Mouse (Mus musculus): ENCODE measurements around the gene Gtsf1. TPM values are rescaled to one million over a fixed set of nuclear protein-coding genes. Genes with fewer than 3 reads are reported as not detected.

Gtsf1 gene
- polyA plus RNA-seq, 1 experiment from 2014 or later, result not detected

- Histone ChIP-seq H3K27me3 (replicated peaks; ENCODE audit: control insufficient read depth, insufficient read depth, low read length) (no peaks in the 10 kb centered on the region), H3K4me3 (ENCODE audit: low read length) (no peak overlapping the region), H3K4me2 (ENCODE audit: low read depth, low read length) (no peak overlapping the region), H3K27ac (ENCODE audit: low read length) (no peak overlapping the region), H3K36me3 (ENCODE audit: control insufficient read depth, insufficient read depth, low read length) (no peaks in the 10 kb centered on the region), H3K9ac (ENCODE audit: low read depth, low read length) (no peak overlapping the region), H3K9me3 (ENCODE audit: control insufficient read depth, low read length) (no peaks in the 10 kb centered on the region), H3K4me1 (ENCODE audit: control insufficient read depth, insufficient read depth, low read length) (peaks cover 12% of the 10 kb centered on the region)
- 83% methylated on average over 2 of the region's 2 CpGs for WGBS
- ATAC-seq, result no peak
Measured at GRCm38 (mm10) chr15:103382075-103382474, 48.2 kb downstream of the Gtsf1 start.

GRCm38 (mm10) chr15:103378665-103379356 lies 51.5 kb downstream of the Gtsf1 start:
- no peaks in the 10 kb centered on the region for H3K9me3 ChIP-seq (ENCODE audit: control insufficient read depth, low read length)
- no peak overlapping the region for H3K4me3 ChIP-seq (ENCODE audit: low read length)
- H3K9ac ChIP-seq (ENCODE audit: low read depth, low read length), result no peak overlapping the region
- H3K4me1 ChIP-seq (ENCODE audit: control insufficient read depth, insufficient read depth, low read length), result peaks cover 12% of the 10 kb centered on the region
- no peaks in the 10 kb centered on the region for H3K27me3 ChIP-seq (replicated peaks; ENCODE audit: control insufficient read depth, insufficient read depth, low read length)
- WGBS, result 31% methylated on average over 3 of the region's 3 CpGs
- peak overlapping the region; percentile 71 for H3K27ac ChIP-seq (ENCODE audit: low read length)
- H3K4me2 ChIP-seq (ENCODE audit: low read depth, low read length), result no peak overlapping the region
- ATAC-seq, result peak; percentile 49
- H3K36me3 ChIP-seq (ENCODE audit: control insufficient read depth, insufficient read depth, low read length), result no peaks in the 10 kb centered on the region

GRCm38 (mm10) chr15:103377752-103378664 lies 52.3 kb downstream of the Gtsf1 start:
- ATAC-seq, result peak; percentile 49
- Histone ChIP-seq H3K9me3 (ENCODE audit: control insufficient read depth, low read length) (no peaks in the 10 kb centered on the region), H3K27ac (ENCODE audit: low read length) (peak overlapping the region; percentile 71), H3K9ac (ENCODE audit: low read depth, low read length) (no peak overlapping the region), H3K4me1 (ENCODE audit: control insufficient read depth, insufficient read depth, low read length) (peaks cover 9% of the 10 kb centered on the region), H3K4me2 (ENCODE audit: low read depth, low read length) (no peak overlapping the region), H3K4me3 (ENCODE audit: low read length) (no peak overlapping the region), H3K36me3 (ENCODE audit: control insufficient read depth, insufficient read depth, low read length) (no peaks in the 10 kb centered on the region), H3K27me3 (replicated peaks; ENCODE audit: control insufficient read depth, insufficient read depth, low read length) (no peaks in the 10 kb centered on the region)
- WGBS, result 62% methylated on average over 3 of the region's 3 CpGs

GRCm38 (mm10) chr15:103376837-103377269 lies 53.4 kb downstream of the Gtsf1 start:
- peak; percentile 54 for ATAC-seq
- 44% methylated on average over 8 of the region's 8 CpGs for WGBS
- Histone ChIP-seq H3K4me1 (ENCODE audit: control insufficient read depth, insufficient read depth, low read length) (peaks cover 5% of the 10 kb centered on the region), H3K27ac (ENCODE audit: low read length) (peak overlapping the region; percentile 71), H3K4me2 (ENCODE audit: low read depth, low read length) (no peak overlapping the region), H3K4me3 (ENCODE audit: low read length) (no peak overlapping the region), H3K9me3 (ENCODE audit: control insufficient read depth, low read length) (no peaks in the 10 kb centered on the region), H3K9ac (ENCODE audit: low read depth, low read length) (no peak overlapping the region), H3K36me3 (ENCODE audit: control insufficient read depth, insufficient read depth, low read length) (no peaks in the 10 kb centered on the region), H3K27me3 (replicated peaks; ENCODE audit: control insufficient read depth, insufficient read depth, low read length) (no peaks in the 10 kb centered on the region)

- Histone ChIP-seq H3K27me3 (replicated peaks; ENCODE audit: control insufficient read depth, insufficient read depth, low read length) (no peaks in the 10 kb centered on the region), H3K27ac (ENCODE audit: low read length) (no peak overlapping the region), H3K36me3 (ENCODE audit: control insufficient read depth, insufficient read depth, low read length) (no peaks in the 10 kb centered on the region), H3K4me2 (ENCODE audit: low read depth, low read length) (no peak overlapping the region), H3K4me3 (ENCODE audit: low read length) (no peak overlapping the region), H3K4me1 (ENCODE audit: control insufficient read depth, insufficient read depth, low read length) (peaks cover 8% of the 10 kb centered on the region), H3K9ac (ENCODE audit: low read depth, low read length) (no peak overlapping the region), H3K9me3 (ENCODE audit: control insufficient read depth, low read length) (no peaks in the 10 kb centered on the region)
- ATAC-seq, result no peak
- 88% methylated on average over 4 of the region's 4 CpGs for WGBS
Measured at GRCm38 (mm10) chr15:103375112-103375800, 55.0 kb downstream of the Gtsf1 start.

- Histone ChIP-seq H3K4me3 (ENCODE audit: low read length) (no peak overlapping the region), H3K36me3 (ENCODE audit: control insufficient read depth, insufficient read depth, low read length) (no peaks in the 10 kb centered on the region), H3K9ac (ENCODE audit: low read depth, low read length) (no peak overlapping the region), H3K27me3 (replicated peaks; ENCODE audit: control insufficient read depth, insufficient read depth, low read length) (no peaks in the 10 kb centered on the region), H3K4me2 (ENCODE audit: low read depth, low read length) (no peak overlapping the region), H3K4me1 (ENCODE audit: control insufficient read depth, insufficient read depth, low read length) (0 out of 2 replicates have a peak, but pooled peaks cover 3% of the 10 kb centered on the region), H3K9me3 (ENCODE audit: control insufficient read depth, low read length) (no peaks in the 10 kb centered on the region), H3K27ac (ENCODE audit: low read length) (no peak overlapping the region)
- ATAC-seq, result no peak
Measured at GRCm38 (mm10) chr15:103372461-103372860, 57.8 kb downstream of the Gtsf1 start.

GRCm38 (mm10) chr15:103371741-103372140 lies 58.5 kb downstream of the Gtsf1 start:
- Histone ChIP-seq H3K27ac (ENCODE audit: low read length) (no peak overlapping the region), H3K4me3 (ENCODE audit: low read length) (no peak overlapping the region), H3K4me1 (ENCODE audit: control insufficient read depth, insufficient read depth, low read length) (0 out of 2 replicates have a peak, but pooled peaks cover 7% of the 10 kb centered on the region), H3K4me2 (ENCODE audit: low read depth, low read length) (no peak overlapping the region), H3K36me3 (ENCODE audit: control insufficient read depth, insufficient read depth, low read length) (no peaks in the 10 kb centered on the region), H3K9ac (ENCODE audit: low read depth, low read length) (no peak overlapping the region), H3K9me3 (ENCODE audit: control insufficient read depth, low read length) (no peaks in the 10 kb centered on the region), H3K27me3 (replicated peaks; ENCODE audit: control insufficient read depth, insufficient read depth, low read length) (no peaks in the 10 kb centered on the region)
- ATAC-seq, result no peak
- WGBS, result 89% methylated on average over 1 of the region's 1 CpGs

GRCm38 (mm10) chr15:103371208-103371607 lies 59.1 kb downstream of the Gtsf1 start:
- no peak overlapping the region for H3K9ac ChIP-seq (ENCODE audit: low read depth, low read length)
- 0 out of 2 replicates have a peak overlapping the region, but pooled peaks have one; percentile 3 for H3K27ac ChIP-seq (ENCODE audit: low read length)
- no peaks in the 10 kb centered on the region for H3K36me3 ChIP-seq (ENCODE audit: control insufficient read depth, insufficient read depth, low read length)
- H3K27me3 ChIP-seq (replicated peaks; ENCODE audit: control insufficient read depth, insufficient read depth, low read length), result no peaks in the 10 kb centered on the region
- H3K4me3 ChIP-seq (ENCODE audit: low read length), result no peak overlapping the region
- 0 out of 2 replicates have a peak, but pooled peaks cover 7% of the 10 kb centered on the region for H3K4me1 ChIP-seq (ENCODE audit: control insufficient read depth, insufficient read depth, low read length)
- no peaks in the 10 kb centered on the region for H3K9me3 ChIP-seq (ENCODE audit: control insufficient read depth, low read length)
- 22% methylated on average over 2 of the region's 2 CpGs for WGBS
- no peak overlapping the region for H3K4me2 ChIP-seq (ENCODE audit: low read depth, low read length)
- ATAC-seq, result no peak

GRCm38 (mm10) chr15:103370462-103370861 lies 59.8 kb downstream of the Gtsf1 start:
- Histone ChIP-seq H3K27me3 (replicated peaks; ENCODE audit: control insufficient read depth, insufficient read depth, low read length) (no peaks in the 10 kb centered on the region), H3K36me3 (ENCODE audit: control insufficient read depth, insufficient read depth, low read length) (no peaks in the 10 kb centered on the region), H3K4me1 (ENCODE audit: control insufficient read depth, insufficient read depth, low read length) (0 out of 2 replicates have a peak, but pooled peaks cover 7% of the 10 kb centered on the region), H3K4me3 (ENCODE audit: low read length) (no peak overlapping the region), H3K27ac (ENCODE audit: low read length) (no peak overlapping the region), H3K4me2 (ENCODE audit: low read depth, low read length) (no peak overlapping the region), H3K9me3 (ENCODE audit: control insufficient read depth, low read length) (no peaks in the 10 kb centered on the region), H3K9ac (ENCODE audit: low read depth, low read length) (no peak overlapping the region)
- no peak for ATAC-seq
- WGBS, result 39% methylated on average over 4 of the region's 4 CpGs
